Mouse (Mus musculus) neural tube, embryonic 14.5 days (tissue): ENCODE data around the gene Gm6583. TPM values are rescaled to one million over a fixed set of nuclear protein-coding genes. Genes with fewer than 3 reads are reported as not detected.

ENCODE experiments used
- ATAC-seq: fragments of 200-750 bp; cut with Nextera tagmentation; 2 replicates; pipeline ENCODE4 v1.8.0; 2017; ENCODE audit warnings: low read depth, mild to moderate bottlenecking, moderate TSS enrichment, moderate library complexity
- H3K27ac ChIP-seq: fragments of 300-500 bp; sonication (generic); 2 replicates; pipeline ENCODE4 v1.5.1; 2014; ENCODE audit warnings: low read depth, mild to moderate bottlenecking, control low read depth, low read length, moderate library complexity, mixed read lengths
- H3K27me3 ChIP-seq: fragments of 300-500 bp; sonication (generic); 2 replicates; pipeline ENCODE4 v1.6.1; 2014; ENCODE audit warnings: low read length; ENCODE audit not compliant: control insufficient read depth, insufficient read depth
- H3K36me3 ChIP-seq: fragments of 300-500 bp; sonication (generic); 2 replicates; pipeline ENCODE4 v1.6.1; 2014; ENCODE audit warnings: low read length, mixed read lengths; ENCODE audit not compliant: control insufficient read depth, insufficient read depth
- H3K4me1 ChIP-seq: fragments of 300-500 bp; sonication (generic); 2 replicates; pipeline ENCODE4 v1.6.1; 2014; ENCODE audit warnings: low read length; ENCODE audit not compliant: control insufficient read depth, insufficient read depth
- H3K4me2 ChIP-seq: fragments of 300-500 bp; sonication (generic); 2 replicates; pipeline ENCODE4 v1.6.1; 2014; ENCODE audit warnings: mild to moderate bottlenecking, low read depth, low read length, control low read depth
- H3K4me3 ChIP-seq: fragments of 300-500 bp; sonication (generic); 2 replicates; pipeline ENCODE4 v1.5.1; 2014; ENCODE audit warnings: low read depth, low read length, control low read depth, mixed read lengths
- H3K9ac ChIP-seq: fragments of 300-500 bp; sonication (generic); replicated peaks from 2 replicates; pipeline ENCODE4 v1.6.1; 2014; ENCODE audit warnings: low read depth, mild to moderate bottlenecking, control low read depth, low read length, mixed read lengths
- H3K9me3 ChIP-seq: fragments of 300-500 bp; sonication (generic); 2 replicates; pipeline ENCODE4 v1.6.1; 2016; ENCODE audit warnings: low read length; ENCODE audit not compliant: control insufficient read depth
- WGBS: fragments of 180-500 bp; shearing (Covaris S2); extraction: QIAGEN DNeasy Blood & Tissue Kit; methylation state at CpG from one replicate; pipeline ENCODE4 v1.1.7; 2014; 5-methylcytosine and 5-hydroxymethylcytosine counted together
- polyA plus RNA-seq: library from polyadenylated mRNA; unstranded; fragments of >200 nt; fragmentation: Nextera tagmentation; extraction: Ambion mirVana; gene quantifications from 2 replicates; pipeline ENCODE4 v1.2.1, GENCODE M21; 2014

The Gm6583 gene
- polyA plus RNA-seq, 1 experiment from 2014 or later: 0.44 TPM

- 76% methylated on average over 7 of the region's 7 CpGs for WGBS
Measured at GRCm38 (mm10) chr5:112339215-112339614, 16.6 kb downstream of the Gm6583 start.

DNA sequence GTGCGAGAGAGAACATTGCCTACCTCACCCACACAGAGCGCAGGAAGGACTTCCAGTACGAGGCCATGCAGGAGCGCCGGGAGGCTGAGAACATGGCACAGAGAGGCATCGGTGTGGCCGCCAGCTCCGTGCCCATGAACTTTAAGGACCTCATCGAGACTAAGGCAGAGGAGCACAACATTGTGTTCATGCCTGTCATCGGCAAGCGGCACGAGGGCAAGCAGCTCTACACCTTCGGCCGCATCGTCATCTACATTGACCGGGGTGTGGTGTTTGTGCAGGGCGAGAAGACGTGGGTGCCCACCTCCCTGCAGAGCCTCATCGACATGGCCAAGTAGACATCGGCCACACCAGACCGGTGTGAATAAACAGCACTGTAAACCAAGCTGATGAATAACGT, 18.8 kb downstream of the Gm6583 start:
- H3K9me3 ChIP-seq: no peaks in the 10 kb centered on the region
- H3K27ac ChIP-seq: no peak overlapping the region
- H3K4me1 ChIP-seq: peaks cover 2% of the 10 kb centered on the region
- H3K4me2 ChIP-seq: no peak overlapping the region
- H3K27me3 ChIP-seq: no peaks in the 10 kb centered on the region
- WGBS: 94% methylated on average over 22 of the region's 22 CpGs
- H3K4me3 ChIP-seq: no peak overlapping the region
- no peak for ATAC-seq
- H3K36me3 ChIP-seq: peaks cover 62% of the 10 kb centered on the region
- H3K9ac ChIP-seq: no peak overlapping the region

More at GRCm38 (mm10) chr5:112339215-112339614, 16.6 kb downstream of the Gm6583 start:
- H3K4me2 ChIP-seq: no peak overlapping the region
- peaks cover 12% of the 10 kb centered on the region for H3K4me1 ChIP-seq
- no peak overlapping the region for H3K27ac ChIP-seq
- no peaks in the 10 kb centered on the region for H3K27me3 ChIP-seq
- no peaks in the 10 kb centered on the region for H3K9me3 ChIP-seq
- H3K4me3 ChIP-seq: no peak overlapping the region
- no peak overlapping the region for H3K9ac ChIP-seq
- H3K36me3 ChIP-seq: peaks cover 44% of the 10 kb centered on the region
- no peak for ATAC-seq

DNA sequence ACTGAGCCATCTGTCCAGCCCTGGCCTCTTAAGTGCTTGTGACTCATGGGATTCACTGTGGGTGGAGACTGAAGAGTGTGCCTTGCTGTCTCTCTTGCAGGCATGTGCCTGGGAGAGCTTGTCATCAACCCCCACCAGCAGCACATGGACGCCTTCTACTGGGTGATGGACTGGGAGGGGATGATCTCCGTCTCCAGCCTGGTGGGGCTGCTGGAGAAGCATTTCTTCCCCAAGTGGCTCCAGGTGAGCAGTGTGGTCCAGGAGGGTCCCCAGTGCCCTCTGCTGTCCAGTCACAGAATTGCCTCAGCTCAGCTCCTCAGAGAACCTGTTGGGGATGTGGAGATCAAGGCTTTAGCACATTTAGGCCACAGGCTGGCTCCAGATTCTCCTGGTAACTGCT, 20.4 kb downstream of the Gm6583 start:
- peaks cover 78% of the 10 kb centered on the region for H3K36me3 ChIP-seq
- H3K9ac ChIP-seq: no peak overlapping the region
- no peak overlapping the region for H3K4me2 ChIP-seq
- H3K4me1 ChIP-seq: no peaks in the 10 kb centered on the region
- no peaks in the 10 kb centered on the region for H3K9me3 ChIP-seq
- WGBS: 40% methylated on average over 2 of the region's 2 CpGs
- no peak overlapping the region for H3K27ac ChIP-seq
- H3K4me3 ChIP-seq: no peak overlapping the region
- H3K27me3 ChIP-seq: no peaks in the 10 kb centered on the region
- no peak for ATAC-seq

DNA sequence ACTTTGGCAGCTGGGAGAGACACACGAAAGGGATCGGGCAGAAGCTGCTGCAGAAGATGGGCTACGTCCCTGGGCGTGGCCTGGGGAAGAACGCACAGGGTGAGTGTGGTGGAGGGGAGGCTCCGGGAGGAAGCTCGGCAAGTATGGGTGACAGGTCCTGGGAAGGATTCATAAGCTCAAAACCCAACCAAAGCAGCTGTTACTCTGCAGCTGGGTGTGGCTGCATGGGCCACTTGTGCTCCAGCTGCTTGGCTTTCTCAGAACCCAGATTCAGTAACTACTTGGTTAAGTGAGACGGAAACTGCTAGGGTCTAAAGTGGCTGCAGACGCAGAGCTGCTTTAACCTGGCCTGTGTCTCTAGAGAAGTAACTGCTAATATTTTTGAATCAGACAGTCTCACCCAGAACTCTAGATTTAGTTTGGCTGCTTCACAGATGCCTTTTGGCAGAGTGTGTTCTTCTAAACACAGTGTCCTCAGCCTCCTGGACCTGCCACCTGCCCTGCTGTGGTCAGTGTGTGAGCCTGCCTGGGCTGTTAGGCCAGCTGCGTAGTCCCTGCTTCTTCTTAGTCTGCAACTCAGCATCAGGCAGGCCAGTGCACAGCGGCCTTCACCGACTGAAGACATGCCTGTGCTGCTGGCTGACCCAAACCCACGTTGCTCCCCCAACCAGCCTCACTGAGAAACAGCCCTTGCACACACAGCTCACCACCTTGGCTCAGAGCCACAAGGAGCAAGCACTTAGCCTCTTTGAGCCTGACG, 25.8 kb downstream of the Gm6583 start:
- 96% methylated on average over 14 of the region's 14 CpGs for WGBS
- Histone ChIP-seq H3K9ac (no peak overlapping the region), H3K9me3 (no peaks in the 10 kb centered on the region), H3K4me3 (no peak overlapping the region), H3K4me1 (peaks cover 15% of the 10 kb centered on the region), H3K36me3 (peaks cover 54% of the 10 kb centered on the region), H3K27me3 (no peaks in the 10 kb centered on the region), H3K4me2 (no peak overlapping the region), H3K27ac (no peak overlapping the region)
- ATAC-seq: no peak

GRCm38 (mm10) chr5:112327854-112328253, 28.0 kb downstream of the Gm6583 start:
- Histone ChIP-seq H3K27me3 (no peaks in the 10 kb centered on the region), H3K9me3 (no peaks in the 10 kb centered on the region), H3K4me3 (no peak overlapping the region), H3K27ac (no peak overlapping the region), H3K36me3 (peaks cover 33% of the 10 kb centered on the region), H3K4me1 (peaks cover 16% of the 10 kb centered on the region), H3K9ac (no peak overlapping the region), H3K4me2 (no peak overlapping the region)
- 94% methylated on average over 15 of the region's 15 CpGs for WGBS
- no peak for ATAC-seq

DNA sequence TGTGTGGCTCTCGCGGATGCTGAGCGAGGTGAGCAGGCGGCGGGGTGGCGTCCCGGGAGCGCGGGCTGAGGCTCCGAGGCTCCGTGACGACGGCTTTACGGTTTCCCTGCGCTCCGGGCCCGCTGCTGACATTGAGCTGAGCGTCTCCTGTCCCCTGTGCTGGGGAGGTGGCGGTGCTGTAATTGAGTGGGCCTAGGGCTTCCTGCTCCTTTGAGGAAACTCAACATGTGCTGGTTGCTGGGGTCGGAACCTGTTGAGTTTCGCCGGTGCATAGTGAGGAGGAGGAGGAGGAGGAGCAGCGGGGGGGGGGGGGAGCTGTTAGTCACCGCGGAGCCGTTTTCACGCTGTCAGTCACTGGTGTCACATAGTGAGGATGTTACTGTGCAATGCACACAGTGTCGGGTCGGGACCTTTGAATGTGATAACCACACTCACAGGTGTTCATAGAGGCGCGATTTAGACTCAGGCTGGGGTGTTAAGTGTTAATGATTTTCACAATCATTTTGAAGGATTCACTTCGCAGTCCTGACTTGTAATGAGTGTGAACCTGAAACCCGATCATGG, 29.3 kb downstream of the Gm6583 start:
- Histone ChIP-seq H3K27ac (peak overlapping the region; percentile 45), H3K9me3 (no peaks in the 10 kb centered on the region), H3K36me3 (peaks cover 23% of the 10 kb centered on the region), H3K9ac (peak overlapping the region; percentile 54), H3K27me3 (no peaks in the 10 kb centered on the region), H3K4me2 (peak overlapping the region; percentile 76), H3K4me1 (peaks cover 16% of the 10 kb centered on the region), H3K4me3 (peak overlapping the region; percentile 93)
- 2% methylated on average over 30 of the region's 33 CpGs for WGBS
- ATAC-seq: peak; percentile 70

GRCm38 (mm10) chr5:112325546-112326445, 30.0 kb downstream of the Gm6583 start, which contains the start of gene Tfip11:
Gene Tfip11 (plus strand): TSS chr5:112326358.
- WGBS: 9% methylated on average over 48 of the region's 48 CpGs

GRCm38 (mm10) chr5:112324637-112325545, 30.9 kb downstream of the Gm6583 start:
- Histone ChIP-seq H3K36me3 (peaks cover 7% of the 10 kb centered on the region; the same call in 1 of the 2 replicates), H3K4me3 (no peak overlapping the region), H3K4me2 (peak overlapping the region; percentile 76; the same call in 1 of the 2 replicates), H3K4me1 (peaks cover 16% of the 10 kb centered on the region), H3K27me3 (no peaks in the 10 kb centered on the region), H3K9ac (no peak overlapping the region), H3K9me3 (no peaks in the 10 kb centered on the region), H3K27ac (no peak overlapping the region)
- 24% methylated on average over 24 of the region's 24 CpGs for WGBS
- peak; percentile 59; the same call in 1 of the 2 replicates for ATAC-seq

More at GRCm38 (mm10) chr5:112325546-112326445, 30.0 kb downstream of the Gm6583 start, which contains the start of gene Tfip11:
- Histone ChIP-seq H3K27ac (peak within 1 kb of the TSS; percentile 45), H3K9me3 (no peaks in the 10 kb centered on the region), H3K4me2 (peak within 1 kb of the TSS; percentile 76), H3K27me3 (no peaks in the 10 kb centered on the region), H3K9ac (peak within 1 kb of the TSS; percentile 54), H3K4me1 (peaks cover 16% of the 10 kb centered on the region), H3K4me3 (peak within 1 kb of the TSS; percentile 93), H3K36me3 (peaks cover 16% of the 10 kb centered on the region)
- peak; percentile 94 for ATAC-seq
